Mouse (Mus musculus) kidney, postnatal 0 days (tissue): ENCODE data around the gene Supt3. TPM values are rescaled to one million over a fixed set of nuclear protein-coding genes. Genes with fewer than 3 reads are reported as not detected.

Source experiments
- ATAC-seq: fragments of 200-750 bp; cut with Nextera tagmentation; replicated peaks from 2 replicates; pipeline ENCODE4 v1.8.0; 2017; ENCODE audit warnings: low read depth, moderate number of reproducible peaks, moderate TSS enrichment, moderate library complexity; ENCODE audit not compliant: low FRiP score
- DNase-seq: peaks from one replicate; pipeline ENCODE4 v3.0.0-alpha.2; 2016; ENCODE audit warnings: low spot score
- H3K27ac ChIP-seq: fragments of 300-500 bp; sonication (generic); 2 replicates; pipeline ENCODE4 v1.5.1; 2014; ENCODE audit warnings: mild to moderate bottlenecking
- H3K27me3 ChIP-seq: fragments of 300-500 bp; sonication (generic); 2 replicates; pipeline ENCODE4 v1.6.1; 2014; ENCODE audit warnings: low read length, mixed read lengths; ENCODE audit not compliant: insufficient read depth
- H3K36me3 ChIP-seq: fragments of 300-500 bp; sonication (generic); 2 replicates; pipeline ENCODE4 v1.6.1; 2014; ENCODE audit warnings: low read length, mixed read lengths; ENCODE audit not compliant: insufficient read depth
- H3K4me1 ChIP-seq: fragments of 300-500 bp; sonication (generic); replicated peaks from 2 replicates; pipeline ENCODE4 v1.6.1; 2014; ENCODE audit warnings: antibody characterized with exemption, low read length, mixed read lengths; ENCODE audit not compliant: insufficient read depth
- H3K4me2 ChIP-seq: fragments of 300-500 bp; sonication (generic); 2 replicates; pipeline ENCODE4 v1.6.1; 2014; ENCODE audit warnings: mild to moderate bottlenecking, low read length, moderate library complexity, mixed read lengths
- H3K4me3 ChIP-seq: fragments of 300-500 bp; sonication (generic); replicated peaks from 2 replicates; pipeline ENCODE4 v1.5.1; 2014; ENCODE audit warnings: low read depth, low read length
- H3K9ac ChIP-seq: fragments of 300-500 bp; sonication (generic); 2 replicates; pipeline ENCODE4 v1.6.1; 2014; ENCODE audit warnings: low read depth, low read length
- H3K9me3 ChIP-seq: fragments of 300-500 bp; sonication (generic); replicated peaks from 2 replicates; pipeline ENCODE4 v1.6.1; 2016; ENCODE audit warnings: low read length, inconsistent platforms, mixed read lengths
- CTCF ChIP-seq: IDR thresholded peaks from 2 replicates; pipeline ENCODE4 v1.5.1; 2016; ENCODE audit warnings: antibody characterized with exemption, low read depth, mild to moderate bottlenecking, moderate library complexity
- WGBS: fragments of 180-500 bp; shearing (Covaris S2); extraction: QIAGEN DNeasy Blood & Tissue Kit; methylation state at CpG from one replicate; pipeline ENCODE4 v1.1.7; 2014; 5-methylcytosine and 5-hydroxymethylcytosine counted together
- polyA plus RNA-seq: library from polyadenylated mRNA; unstranded; fragments of >200 nt; fragmentation: Nextera tagmentation; extraction: Ambion mirVana; gene quantifications from 2 replicates; pipeline ENCODE4 v1.2.1, GENCODE M21; 2015

The Supt3 gene
- polyA plus RNA-seq, 1 experiment from 2014 or later = 19.2 TPM

- no peak for TF ChIP-seq CTCF
- H3K4me1 ChIP-seq = no peaks in the 10 kb centered on the region
- H3K4me3 ChIP-seq = no peak overlapping the region
- 85% methylated on average over 3 of the region's 3 CpGs for WGBS
- no peaks in the 10 kb centered on the region for H3K27me3 ChIP-seq
- no peak for DNase-seq
- no peak for ATAC-seq
- no peak overlapping the region for H3K4me2 ChIP-seq
- H3K9ac ChIP-seq = no peak overlapping the region
- no peak overlapping the region for H3K27ac ChIP-seq
- no peaks in the 10 kb centered on the region for H3K36me3 ChIP-seq
- H3K9me3 ChIP-seq = no peaks in the 10 kb centered on the region
Measured at GRCm38 (mm10) chr17:45053371-45053770, 276.4 kb downstream of the Supt3 start.

- Histone ChIP-seq H3K4me1 (no peaks in the 10 kb centered on the region), H3K27ac (no peak overlapping the region), H3K36me3 (no peaks in the 10 kb centered on the region), H3K9me3 (no peaks in the 10 kb centered on the region), H3K4me2 (no peak overlapping the region), H3K27me3 (no peaks in the 10 kb centered on the region), H3K4me3 (no peak overlapping the region), H3K9ac (no peak overlapping the region)
- no peak for DNase-seq
- WGBS = 70% methylated on average over 4 of the region's 4 CpGs
- no peak for TF ChIP-seq CTCF
- no peak for ATAC-seq
Measured at GRCm38 (mm10) chr17:45054526-45054925, 277.6 kb downstream of the Supt3 start.

GRCm38 (mm10) chr17:45056894-45057293 is 279.9 kb downstream of the Supt3 start:
- Histone ChIP-seq H3K36me3 (no peaks in the 10 kb centered on the region), H3K4me3 (no peak overlapping the region), H3K4me1 (no peaks in the 10 kb centered on the region), H3K4me2 (no peak overlapping the region), H3K9ac (no peak overlapping the region), H3K9me3 (no peaks in the 10 kb centered on the region), H3K27ac (no peak overlapping the region), H3K27me3 (no peaks in the 10 kb centered on the region)
- TF ChIP-seq CTCF = no peak
- 48% methylated on average over 2 of the region's 2 CpGs for WGBS
- DNase-seq (no peak), ATAC-seq (no peak)

- Histone ChIP-seq H3K27me3 (no peaks in the 10 kb centered on the region), H3K9me3 (no peaks in the 10 kb centered on the region), H3K4me2 (no peak overlapping the region), H3K4me1 (no peaks in the 10 kb centered on the region), H3K4me3 (no peak overlapping the region), H3K36me3 (no peaks in the 10 kb centered on the region), H3K27ac (no peak overlapping the region), H3K9ac (no peak overlapping the region)
- DNase-seq (no peak), ATAC-seq (no peak)
- WGBS = 63% methylated on average over 6 of the region's 6 CpGs
- no peak for TF ChIP-seq CTCF
Measured at GRCm38 (mm10) chr17:45057780-45058179, 280.8 kb downstream of the Supt3 start.

- no peaks in the 10 kb centered on the region for H3K27me3 ChIP-seq
- H3K9me3 ChIP-seq = no peaks in the 10 kb centered on the region
- whole genome bisulfite sequencing = 72% methylated on average over 6 of the region's 6 CpGs
- no peak overlapping the region for H3K27ac ChIP-seq
- H3K36me3 ChIP-seq = no peaks in the 10 kb centered on the region
- no peak for DNase-seq
- H3K4me2 ChIP-seq = no peak overlapping the region
- H3K9ac ChIP-seq = no peak overlapping the region
- no peaks in the 10 kb centered on the region for H3K4me1 ChIP-seq
- no peak for ATAC-seq
- TF ChIP-seq CTCF = no peak
- no peak overlapping the region for H3K4me3 ChIP-seq
Measured at GRCm38 (mm10) chr17:45058566-45059363, 281.8 kb downstream of the Supt3 start.

- 72% methylated on average over 5 of the region's 5 CpGs for WGBS
- no peak overlapping the region for H3K4me3 ChIP-seq
- no peaks in the 10 kb centered on the region for H3K9me3 ChIP-seq
- no peaks in the 10 kb centered on the region for H3K27me3 ChIP-seq
- H3K9ac ChIP-seq = no peak overlapping the region
- no peak overlapping the region for H3K4me2 ChIP-seq
- H3K27ac ChIP-seq = no peak overlapping the region
- no peak for TF ChIP-seq CTCF
- DNase-seq = no peak
- no peaks in the 10 kb centered on the region for H3K36me3 ChIP-seq
- ATAC-seq = no peak
- H3K4me1 ChIP-seq = no peaks in the 10 kb centered on the region
Measured at GRCm38 (mm10) chr17:45063776-45064175, 286.8 kb downstream of the Supt3 start.

GRCm38 (mm10) chr17:45065465-45065864 is 288.5 kb downstream of the Supt3 start:
- Histone ChIP-seq H3K4me3 (no peak overlapping the region), H3K4me1 (no peaks in the 10 kb centered on the region), H3K27me3 (no peaks in the 10 kb centered on the region), H3K4me2 (no peak overlapping the region), H3K9me3 (no peaks in the 10 kb centered on the region), H3K36me3 (no peaks in the 10 kb centered on the region), H3K27ac (no peak overlapping the region), H3K9ac (no peak overlapping the region)
- no peak for TF ChIP-seq CTCF
- ATAC-seq (no peak), DNase-seq (no peak)
- 88% methylated on average over 2 of the region's 2 CpGs for whole genome bisulfite sequencing
